Comparison of ENCODE assay signal across 13 mouse cellular contexts in the genomic region with DNA sequence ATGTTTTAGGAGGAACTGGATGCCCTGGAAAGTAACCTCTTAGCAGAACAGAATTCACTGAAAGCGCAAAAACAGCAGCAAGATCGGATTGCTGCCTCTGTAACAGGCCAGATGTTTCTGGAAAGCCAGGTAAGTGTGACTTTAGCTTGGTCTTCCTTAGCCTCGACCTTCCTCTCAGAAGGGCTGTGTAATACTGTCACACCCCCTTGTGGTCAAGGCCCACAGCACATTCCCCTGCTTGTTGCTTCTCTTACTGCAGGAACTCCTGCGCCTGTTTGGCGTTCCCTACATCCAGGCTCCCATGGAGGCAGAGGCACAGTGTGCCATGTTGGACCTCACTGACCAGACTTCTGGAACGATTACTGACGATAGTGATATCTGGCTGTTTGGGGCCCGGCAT. TPM values are rescaled to one million over a fixed set of nuclear protein-coding genes. Genes with fewer than 3 reads are reported as not detected.
DNase-seq lines count a peak whose midpoint lies in the region; ATAC-seq and TF ChIP-seq lines count a peak whose summit lies in the region.
"Had no signal": no experiment of that assay in that cellular context is flagged by ENCODE, and none has a peak within 500 bp of the region (broad histone marks: within the 10 kb centered on the region; RNA-seq: fewer than 3 reads in every experiment).

No protein-coding gene starts in this region.

- no peaks in the 10 kb centered on the region for H3K4me1 ChIP-seq in hindbrain, postnatal 0 days (ENCODE audit: insufficient read depth, low read length)
- H3K4me1 ChIP-seq in hindbrain, embryonic 10.5 days (replicated peaks), result no peaks in the 10 kb centered on the region
- H3K4me1 ChIP-seq in testis, adult 2 months (ENCODE audit: control insufficient read depth, insufficient read depth, low read length), result no peaks in the 10 kb centered on the region
- H3K4me1 ChIP-seq in small intestine, adult 2 months (ENCODE audit: control insufficient read depth, insufficient read depth, insufficient read length, low read length), result no peaks in the 10 kb centered on the region
- H3K4me1 ChIP-seq: embryonic facial prominence, embryonic 13.5 days; heart, embryonic 13.5 days; limb, embryonic 15.5 days; neural tube, embryonic 13.5 days had no signal

- TF ChIP-seq CTCF in hindbrain, postnatal 0 days (IDR thresholded peaks at IDR 0.05; ENCODE audit: low read depth), result peak; percentile 37; the same call in 1 of the 2 replicates
- 0 out of 2 replicates have a peak, but pooled peaks have one; percentile 1 for TF ChIP-seq CTCF in testis, adult 2 months (IDR thresholded peaks at IDR 0.05; ENCODE audit: control insufficient read depth, insufficient read depth, insufficient replicate concordance, low read depth, low read length)
- TF ChIP-seq CTCF in small intestine, adult 2 months (IDR thresholded peaks at IDR 0.05; ENCODE audit: extremely low read depth, insufficient read length, insufficient replicate concordance, low read depth, low read length), result peak; percentile 21; the same call in 1 of the 2 replicates

- H3K4me2 ChIP-seq in hindbrain, postnatal 0 days (ENCODE audit: low read depth, low read length), result no peak overlapping the region
- H3K4me2 ChIP-seq: embryonic facial prominence, embryonic 13.5 days; heart, embryonic 13.5 days; limb, embryonic 15.5 days; neural tube, embryonic 13.5 days had no signal

- no peak overlapping the region for H3K9ac ChIP-seq in hindbrain, postnatal 0 days (replicated peaks; ENCODE audit: low read length)
- H3K9ac ChIP-seq: embryonic facial prominence, embryonic 13.5 days; heart, embryonic 13.5 days; limb, embryonic 15.5 days; neural tube, embryonic 13.5 days had no signal

- WGBS in hindbrain, postnatal 0 days, result 91% methylated on average over 8 of the region's 8 CpGs
- 86% methylated on average over 8 of the region's 8 CpGs for WGBS in hindbrain, embryonic 10.5 days
- 80% methylated on average over 8 of the region's 8 CpGs for WGBS in small intestine, adult 2 months

- H3K36me3 ChIP-seq in hindbrain, postnatal 0 days (ENCODE audit: insufficient read depth, low read length), result peaks cover 43% of the 10 kb centered on the region
- peaks cover 96% of the 10 kb centered on the region for H3K36me3 ChIP-seq in hindbrain, embryonic 10.5 days
- H3K36me3 ChIP-seq in testis, adult 2 months (ENCODE audit: control insufficient read depth, insufficient read depth, low read length), result no peaks in the 10 kb centered on the region
- H3K36me3 ChIP-seq in small intestine, adult 2 months (ENCODE audit: control insufficient read depth, insufficient read depth, low read length), result peaks cover 39% of the 10 kb centered on the region

- no peaks in the 10 kb centered on the region for H3K27me3 ChIP-seq in hindbrain, postnatal 0 days (ENCODE audit: insufficient read depth, low read length)
- no peaks in the 10 kb centered on the region for H3K27me3 ChIP-seq in hindbrain, embryonic 10.5 days (ENCODE audit: insufficient read depth, poor library complexity, severe bottlenecking)
- no peaks in the 10 kb centered on the region for H3K27me3 ChIP-seq in testis, adult 2 months (ENCODE audit: control insufficient read depth, insufficient read depth, low read length)
- H3K27me3 ChIP-seq in small intestine, adult 2 months (ENCODE audit: control insufficient read depth, insufficient read depth, low read length), result no peaks in the 10 kb centered on the region
- H3K27me3 ChIP-seq: embryonic facial prominence, embryonic 13.5 days; heart, embryonic 13.5 days; limb, embryonic 15.5 days; neural tube, embryonic 13.5 days had no signal

- no peak for ATAC-seq in hindbrain, postnatal 0 days
- ATAC-seq: activated CD4-positive, CD25-positive, alpha-beta regulatory T cell, adult 4 months; hindbrain, embryonic 16.5 days had no signal

- no peak overlapping the region for H3K4me3 ChIP-seq in hindbrain, postnatal 0 days (ENCODE audit: low read length)
- H3K4me3 ChIP-seq in hindbrain, embryonic 10.5 days, result no peak overlapping the region
- H3K4me3 ChIP-seq in testis, adult 2 months (ENCODE audit: control insufficient read depth, low read depth, low read length), result peak overlapping the region; percentile 60
- H3K4me3 ChIP-seq in small intestine, adult 2 months (ENCODE audit: low read depth, low read length), result no peak overlapping the region
- H3K4me3 ChIP-seq: embryonic facial prominence, embryonic 13.5 days; heart, embryonic 13.5 days; limb, embryonic 15.5 days; neural tube, embryonic 13.5 days had no signal

- no peak for TF ChIP-seq POLR2A in testis, adult 2 months (IDR thresholded peaks at IDR 0.05; ENCODE audit: control insufficient read depth, low read depth, low read length)
- no peak for TF ChIP-seq POLR2A in small intestine, adult 2 months (IDR thresholded peaks at IDR 0.05; ENCODE audit: low read depth, low read length)

- no peaks in the 10 kb centered on the region for H3K9me3 ChIP-seq in hindbrain, postnatal 0 days (ENCODE audit: low read length)
- peaks cover 17% of the 10 kb centered on the region for H3K9me3 ChIP-seq in hindbrain, embryonic 10.5 days
- H3K9me3 ChIP-seq: heart, embryonic 13.5 days had no signal

- no peak for DNase-seq in hindbrain, postnatal 0 days (ENCODE audit: low spot score)
- DNase-seq in hindbrain, embryonic 10.5 days (ENCODE audit: low spot score), result no peak
- no peak for DNase-seq in testis, postnatal 14 days (ENCODE audit: low spot score)
- DNase-seq in MN1 (ENCODE audit: low spot score), result peak; percentile 54
- DNase-seq in frontal cortex, postnatal 25 days (ENCODE audit: low spot score in 2 of 2), result no peak

- no peak overlapping the region for H3K27ac ChIP-seq in hindbrain, postnatal 0 days
- H3K27ac ChIP-seq in hindbrain, embryonic 10.5 days, result no peak overlapping the region
- no peak overlapping the region for H3K27ac ChIP-seq in testis, adult 2 months (ENCODE audit: control insufficient read depth, insufficient read depth, low read depth, low read length)
- H3K27ac ChIP-seq in small intestine, adult 2 months (ENCODE audit: insufficient read depth, low read depth, low read length), result no peak overlapping the region
- H3K27ac ChIP-seq: embryonic facial prominence, embryonic 13.5 days; heart, embryonic 13.5 days; limb, embryonic 15.5 days; neural tube, embryonic 13.5 days had no signal

RNA-seq across cellular contexts. Expression of gene Ercc5, which starts 26.4 kb away (rescaled TPM):
- 13.0 and 14.2 TPM in 2 replicates for total RNA-seq in hindbrain, postnatal 0 days (2014; rRNA removed)
- polyA plus RNA-seq in hindbrain, postnatal 0 days (2015; fragmentation: Nextera tagmentation; extraction: Ambion mirVana), result 19.8 and 21.0 TPM in 2 replicates
- 26.2 and 27.9 TPM in 2 replicates for polyA plus RNA-seq in hindbrain, embryonic 10.5 days (2016; fragmentation: Nextera tagmentation; extraction: Ambion mirVana)
- polyA plus RNA-seq in testis, adult 2 months (2012; rRNA removed), result 3.6 and 5.2 TPM in 2 replicates
- polyA plus RNA-seq in small intestine, adult 2 months (2012; rRNA removed), result 0.89 and 1.7 TPM in 2 replicates

RNA-seq across cellular contexts. Expression of gene Mettl21e, which starts 44.9 kb away (rescaled TPM):
- total RNA-seq in hindbrain, postnatal 0 days (2014; rRNA removed), result not detected in 2 replicates
- polyA plus RNA-seq in hindbrain, postnatal 0 days (2015; fragmentation: Nextera tagmentation; extraction: Ambion mirVana), result not detected in 2 replicates
- not detected in 2 replicates for polyA plus RNA-seq in hindbrain, embryonic 10.5 days (2016; fragmentation: Nextera tagmentation; extraction: Ambion mirVana)
- polyA plus RNA-seq in testis, adult 2 months (2012; rRNA removed), result not detected in 2 replicates
- polyA plus RNA-seq in small intestine, adult 2 months (2012; rRNA removed), result not detected in 2 replicates
- polyA plus RNA-seq: activated CD4-positive, CD25-positive, alpha-beta regulatory T cell, adult 4 months; embryonic facial prominence, embryonic 13.5 days; heart, embryonic 13.5 days; hindbrain, embryonic 16.5 days; neural tube, embryonic 13.5 days had no signal

RNA-seq across cellular contexts. Expression of gene Bivm, which starts 55.1 kb away (rescaled TPM):
- total RNA-seq in hindbrain, postnatal 0 days (2014; rRNA removed), result 28.0 and 30.0 TPM in 2 replicates
- polyA plus RNA-seq in hindbrain, postnatal 0 days (2015; fragmentation: Nextera tagmentation; extraction: Ambion mirVana), result 20.9 and 21.3 TPM in 2 replicates
- 19.9 and 21.2 TPM in 2 replicates for polyA plus RNA-seq in hindbrain, embryonic 10.5 days (2016; fragmentation: Nextera tagmentation; extraction: Ambion mirVana)
- 1.8 and 2.0 TPM in 2 replicates for polyA plus RNA-seq in testis, adult 2 months (2012; rRNA removed)
- 1.1 and 3.4 TPM in 2 replicates for polyA plus RNA-seq in small intestine, adult 2 months (2012; rRNA removed)

RNA-seq across cellular contexts. Expression of gene Kdelc1, which starts 55.3 kb away (rescaled TPM):
- total RNA-seq in hindbrain, postnatal 0 days (2014; rRNA removed), result 7.4 and 8.4 TPM in 2 replicates
- 15.9 and 17.4 TPM in 2 replicates for polyA plus RNA-seq in hindbrain, postnatal 0 days (2015; fragmentation: Nextera tagmentation; extraction: Ambion mirVana)
- polyA plus RNA-seq in hindbrain, embryonic 10.5 days (2016; fragmentation: Nextera tagmentation; extraction: Ambion mirVana), result 47.9 and 59.4 TPM in 2 replicates
- 2.3 and 2.9 TPM in 2 replicates for polyA plus RNA-seq in testis, adult 2 months (2012; rRNA removed)
- 2.2 and 5.0 TPM in 2 replicates for polyA plus RNA-seq in small intestine, adult 2 months (2012; rRNA removed)
